ENCODE assay signal across 8 mouse cellular contexts in genomic region chr5:117313420-117313819, GRCm38 (mm10). TPM values are rescaled to one million over a fixed set of nuclear protein-coding genes. Genes with fewer than 3 reads are reported as not detected.
DNase-seq lines count a peak whose midpoint lies in the region; ATAC-seq and TF ChIP-seq lines count a peak whose summit lies in the region.

No protein-coding gene starts in this region.

- no peak for TF ChIP-seq POLR2A in MEL (IDR thresholded peaks at IDR 0.05; ENCODE audit: control insufficient read depth in 1 of 2, insufficient read depth in 1 of 2, low read depth in 1 of 2, low read length in 2 of 2, poor library complexity in 1 of 2)

- H3K4me3 ChIP-seq in MEL (ENCODE audit: control insufficient read depth in 1 of 2, insufficient read depth in 1 of 2, low read depth in 2 of 2, low read length in 2 of 2) = 0 out of 4 replicates have a peak overlapping the region, but pooled peaks of 1 of the 2 experiments have one; percentile 26
- peak overlapping the region; percentile 35 for H3K4me3 ChIP-seq in heart, embryonic 12.5 days
- peak overlapping the region; percentile 35 for H3K4me3 ChIP-seq in kidney, embryonic 15.5 days (replicated peaks)

- H3K27ac ChIP-seq in MEL (ENCODE audit: control insufficient read depth, low read depth, low read length) = no peak overlapping the region
- H3K27ac ChIP-seq in heart, embryonic 12.5 days (ENCODE audit: poor library complexity, severe bottlenecking) = no peak overlapping the region
- H3K27ac ChIP-seq in kidney, embryonic 15.5 days = no peak overlapping the region

- TF ChIP-seq CTCF in MEL (IDR thresholded peaks at IDR 0.05 in 2 of 3, conservative IDR thresholded peaks at IDR 0.05 in 1 of 3; ENCODE audit: control insufficient read depth in 1 of 3, insufficient read depth in 1 of 3, low read depth in 2 of 3, low read length in 3 of 3, poor library complexity in 1 of 3, severe bottlenecking in 1 of 3) = no peak

- no peaks in the 10 kb centered on the region for H3K79me2 ChIP-seq in MEL (ENCODE audit: control insufficient read depth, insufficient read depth, low read length, poor library complexity)

- 11% methylated on average over 14 of the region's 14 CpGs for WGBS in heart, embryonic 12.5 days
- 17% methylated on average over 14 of the region's 14 CpGs for WGBS in kidney, embryonic 15.5 days

- no peak for ATAC-seq in heart, embryonic 12.5 days (ENCODE audit: insufficient number of reproducible peaks, low FRiP score)
- no peak for ATAC-seq in kidney, embryonic 15.5 days (replicated peaks; ENCODE audit: low FRiP score)

- TF ChIP-seq EP300 in MEL (IDR thresholded peaks at IDR 0.05; ENCODE audit: low read depth in 1 of 2, low read length in 2 of 2) = no peak

- peaks cover 0 to 14% of the 10 kb centered on the region in 2 experiments; a peak in 2 of 4 replicates for H3K36me3 ChIP-seq in MEL (ENCODE audit: control insufficient read depth in 1 of 2, insufficient read depth in 2 of 2, low read length in 2 of 2)
- no peaks in the 10 kb centered on the region for H3K36me3 ChIP-seq in heart, embryonic 12.5 days
- no peaks in the 10 kb centered on the region for H3K36me3 ChIP-seq in kidney, embryonic 15.5 days
- H3K36me3 ChIP-seq in splenic B cell, adult 2 months (ENCODE audit: control insufficient read depth, insufficient read depth, low read length, poor library complexity, severe bottlenecking) = no peaks in the 10 kb centered on the region

- H3K9me3 ChIP-seq in MEL (replicated peaks; ENCODE audit: insufficient read depth, low read length) = no peaks in the 10 kb centered on the region
- H3K9me3 ChIP-seq in heart, embryonic 12.5 days (replicated peaks) = no peaks in the 10 kb centered on the region
- no peaks in the 10 kb centered on the region for H3K9me3 ChIP-seq in kidney, embryonic 15.5 days (replicated peaks)

- peak; percentile 44 for DNase-seq in MEL (ENCODE audit: low read depth, low spot score)
- peak; percentile 58 for DNase-seq in embryo, embryonic 10 days (ENCODE audit: low spot score)
- DNase-seq in lung, postnatal 14 days = peak; percentile 68
- peak; percentile 37 for DNase-seq in splenic B cell, adult 2 months (ENCODE audit: low read depth, low spot score)
- no peak for DNase-seq in cerebellum, postnatal 10 days
- no peak for DNase-seq in cerebellum, adult 11 months

- H3K4me1 ChIP-seq in MEL (ENCODE audit: control insufficient read depth in 1 of 2, insufficient read depth in 2 of 2, low read length in 2 of 2) = peaks cover 4 to 20% of the 10 kb centered on the region in 2 experiments
- H3K4me1 ChIP-seq in heart, embryonic 12.5 days (replicated peaks) = peaks cover 18% of the 10 kb centered on the region
- H3K4me1 ChIP-seq in kidney, embryonic 15.5 days = peaks cover 34% of the 10 kb centered on the region

- no peak overlapping the region for H3K9ac ChIP-seq in MEL (ENCODE audit: control insufficient read depth, low read depth, low read length, poor library complexity, severe bottlenecking)
- H3K9ac ChIP-seq in heart, embryonic 12.5 days = no peak overlapping the region
- 0 out of 2 replicates have a peak overlapping the region, but pooled peaks have one; percentile 23 for H3K9ac ChIP-seq in kidney, embryonic 15.5 days

- H3K4me2 ChIP-seq in heart, embryonic 12.5 days = peak overlapping the region; percentile 60
- peak overlapping the region; percentile 59 for H3K4me2 ChIP-seq in kidney, embryonic 15.5 days

- no peaks in the 10 kb centered on the region; a peak in 1 of 4 replicates for H3K27me3 ChIP-seq in MEL (ENCODE audit: control insufficient read depth in 1 of 2, insufficient read depth in 2 of 2, low read length in 2 of 2)
- H3K27me3 ChIP-seq in heart, embryonic 12.5 days (replicated peaks) = no peaks in the 10 kb centered on the region
- no peaks in the 10 kb centered on the region for H3K27me3 ChIP-seq in kidney, embryonic 15.5 days
- no peaks in the 10 kb centered on the region; the same call in 1 of the 2 replicates for H3K27me3 ChIP-seq in splenic B cell, adult 2 months (ENCODE audit: control insufficient read depth, insufficient read depth, low read length, poor library complexity, severe bottlenecking)

- TF ChIP-seq RAD21 in MEL (IDR thresholded peaks at IDR 0.05; ENCODE audit: low read depth, low read length) = no peak

TF ChIP-seq in MEL, 35 proteins besides CTCF, POLR2A, EP300 and RAD21:
- no peak for TF ChIP-seq TCF12 (IDR thresholded peaks at IDR 0.05; ENCODE audit: low read depth, low read length)
- no peak for TF ChIP-seq GATA1 (IDR thresholded peaks at IDR 0.05; ENCODE audit: low read depth, low read length)
- no peak for TF ChIP-seq UBTF (IDR thresholded peaks at IDR 0.05; ENCODE audit: borderline replicate concordance, insufficient read depth, low read depth, low read length)
- no peak for TF ChIP-seq E2F4 (IDR thresholded peaks at IDR 0.05; ENCODE audit: borderline replicate concordance, low read depth, low read length)

RNA-seq across cellular contexts. Expression of gene Vsig10, which starts 5.5 kb away (rescaled TPM):
- 4.3 and 5.3 TPM in 2 replicates for total RNA-seq in MEL (2012; rRNA removed)
- polyA plus RNA-seq in MEL (2012; ENCODE audit: insufficient read depth in 1 of 2, insufficient read length in 2 of 2, low read depth in 1 of 2, low replicate concordance in 2 of 2, missing spikeins in 1 of 2) = 1 to 10 TPM in 1 of 2 experiments, not detected in 1; 8.9 TPM
- 8.4 and 9.0 TPM in 2 replicates for polyA plus RNA-seq in heart, embryonic 12.5 days (2016; fragmentation: Nextera tagmentation; extraction: Ambion mirVana)
- 14.2 and 15.9 TPM in 2 replicates for polyA plus RNA-seq in kidney, embryonic 15.5 days (2015; fragmentation: Nextera tagmentation; extraction: Ambion mirVana)

RNA-seq across cellular contexts. Expression of gene Pebp1, which starts 26.0 kb away (rescaled TPM):
- 558 and 572 TPM in 2 replicates for total RNA-seq in MEL (2012; rRNA removed)
- 100 to 1,000 TPM in 1 of 2 experiments, not detected in 1; 568 TPM for polyA plus RNA-seq in MEL (2012; ENCODE audit: insufficient read depth in 1 of 2, insufficient read length in 2 of 2, low read depth in 1 of 2, low replicate concordance in 2 of 2, missing spikeins in 1 of 2)
- 516 and 534 TPM in 2 replicates for polyA plus RNA-seq in heart, embryonic 12.5 days (2016; fragmentation: Nextera tagmentation; extraction: Ambion mirVana)
- polyA plus RNA-seq in kidney, embryonic 15.5 days (2015; fragmentation: Nextera tagmentation; extraction: Ambion mirVana) = 760 and 766 TPM in 2 replicates

RNA-seq across cellular contexts. Expression of gene Wsb2, which starts 43.7 kb away (rescaled TPM):
- 32.9 and 36.8 TPM in 2 replicates for total RNA-seq in MEL (2012; rRNA removed)
- 10 to 100 TPM in 1 of 2 experiments, not detected in 1; 56.9 TPM for polyA plus RNA-seq in MEL (2012; ENCODE audit: insufficient read depth in 1 of 2, insufficient read length in 2 of 2, low read depth in 1 of 2, low replicate concordance in 2 of 2, missing spikeins in 1 of 2)
- 94.4 and 96.8 TPM in 2 replicates for polyA plus RNA-seq in heart, embryonic 12.5 days (2016; fragmentation: Nextera tagmentation; extraction: Ambion mirVana)
- 67.7 and 69.5 TPM in 2 replicates for polyA plus RNA-seq in kidney, embryonic 15.5 days (2015; fragmentation: Nextera tagmentation; extraction: Ambion mirVana)

Comparison
In these comparisons a context has a peak if more than half of its experiments do, and no peak if none do; other contexts are left out.
1. DNase-seq: peak in MEL (single experiment), embryo, embryonic 10 days (single experiment), lung, postnatal 14 days (single experiment) and splenic B cell, adult 2 months (single experiment); none in cerebellum, postnatal 10 days (0 of 2) and cerebellum, adult 11 months (single experiment).